Mouse (Mus musculus): Measurements from ENCODE around the gene Fmo4.

Fmo4 gene

DNA sequence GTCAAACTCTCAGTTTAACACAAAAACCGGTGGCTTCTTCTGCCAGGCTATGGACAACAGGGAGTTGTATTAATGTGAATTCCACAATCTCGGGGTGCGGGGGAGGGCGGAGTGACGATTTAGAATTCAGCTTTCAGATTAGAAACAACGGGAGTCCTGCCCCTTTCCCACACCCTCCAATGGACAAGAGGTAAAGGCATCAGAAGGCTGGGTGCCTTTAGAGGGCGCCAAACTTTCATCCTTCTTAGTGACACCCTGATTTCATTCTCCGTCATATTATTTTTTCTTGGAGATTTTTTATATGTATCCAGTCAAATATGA is at the start of gene Fmo4:
Gene Fmo4 (minus strand): TSS at position 137 of the 321 bp plus-strand sequence.
- no peak for DNase-seq (ENCODE audit: extremely low read depth, insufficient read length, low spot score)

DNA sequence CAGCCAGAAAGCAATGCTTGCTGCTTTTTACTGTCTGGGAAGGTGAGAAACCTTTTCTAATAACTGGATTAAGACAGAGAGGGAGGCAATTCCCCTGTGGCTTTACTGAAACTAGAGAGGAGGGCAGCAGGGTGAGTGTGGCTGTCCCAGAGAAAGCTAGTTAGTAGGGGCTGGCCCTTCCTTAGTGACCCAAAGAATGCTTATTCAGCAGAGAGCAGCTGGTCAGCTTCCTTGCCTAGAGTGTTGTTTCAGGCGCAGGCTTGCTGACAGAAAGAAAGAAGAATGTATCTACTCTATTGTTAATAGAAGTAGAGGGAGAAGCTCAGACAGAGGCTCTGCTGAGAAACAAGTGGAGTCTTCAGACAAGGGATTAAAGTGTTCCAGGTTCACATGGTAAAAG is 48.6 kb upstream of the Fmo4 start:
- no peak for DNase-seq (ENCODE audit: extremely low read depth, insufficient read length, low spot score)

DNA sequence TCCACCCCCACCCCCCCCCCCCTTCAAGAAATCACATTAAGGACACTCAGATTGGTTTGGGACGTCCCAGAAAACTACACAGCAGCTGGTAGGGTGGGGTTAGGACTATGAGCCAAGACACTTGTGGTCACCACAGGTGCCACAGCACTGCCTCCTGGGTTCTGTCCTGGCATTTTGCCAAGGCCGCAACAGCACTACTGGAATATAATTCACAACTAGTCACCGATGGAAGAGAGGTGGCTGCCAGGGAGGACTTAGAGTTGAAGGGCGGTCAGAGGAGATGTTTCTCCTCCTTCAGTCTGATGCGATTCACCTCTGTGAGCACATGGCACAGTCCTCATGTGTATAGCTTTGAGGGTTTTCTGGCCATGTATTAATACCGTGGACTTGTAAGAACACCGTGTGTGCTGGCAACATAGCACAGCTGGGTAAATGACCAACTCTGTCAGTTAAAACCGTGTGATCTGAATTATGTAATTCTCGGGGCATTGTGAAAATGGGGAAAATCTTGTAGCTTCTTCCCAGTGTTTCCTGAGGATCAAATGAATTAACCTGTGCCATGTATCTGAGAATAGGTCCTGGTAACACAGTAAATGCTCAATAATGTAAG is 46.3 kb upstream of the Fmo4 start:
- peak; percentile 19 for DNase-seq (ENCODE audit: extremely low read depth, insufficient read length, low spot score)

DNA sequence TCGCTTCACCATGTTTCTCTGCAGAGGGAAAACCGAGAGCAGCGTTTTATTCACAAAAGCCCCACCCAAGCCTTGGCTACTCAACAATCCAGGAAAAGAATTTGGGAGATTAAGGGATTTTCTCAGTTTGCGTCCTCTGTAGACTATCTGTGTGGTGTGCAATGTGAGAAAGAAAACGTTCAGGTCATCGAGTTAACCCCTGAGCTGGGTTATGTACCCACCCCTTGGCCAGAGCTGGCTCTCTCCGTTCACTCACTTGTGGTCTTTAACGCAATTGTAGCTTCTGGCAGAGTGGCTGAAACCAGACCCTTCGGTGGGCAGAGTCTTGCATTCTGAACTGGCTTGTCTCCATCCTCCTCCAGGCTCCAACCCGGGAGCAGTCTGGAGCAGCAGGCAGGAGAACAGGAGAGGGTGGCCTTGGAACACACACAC is 45.8 kb upstream of the Fmo4 start:
- DNase-seq (ENCODE audit: extremely low read depth, insufficient read length, low spot score) = no peak

DNA sequence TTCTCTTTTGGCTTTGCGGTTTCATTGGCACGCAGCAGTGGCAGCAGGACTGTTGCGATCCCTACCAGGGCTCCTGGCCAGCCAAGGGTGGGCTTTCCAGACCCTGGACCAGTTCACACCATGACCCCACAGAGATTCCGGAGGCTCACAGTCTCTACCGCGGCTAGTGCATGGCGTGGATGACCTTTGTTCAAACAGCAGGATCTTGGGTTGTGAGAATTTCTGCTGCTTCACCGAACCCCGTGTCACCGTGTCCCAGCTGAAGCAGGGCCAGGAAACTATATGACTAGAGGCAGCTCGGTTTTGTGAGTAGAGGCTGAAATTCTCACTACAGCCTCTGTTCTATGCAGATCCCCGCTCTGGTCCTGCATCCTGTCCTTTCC is 45.0 kb upstream of the Fmo4 start:
- peak; percentile 34 for DNase-seq (ENCODE audit: extremely low read depth, insufficient read length, low spot score)

DNA sequence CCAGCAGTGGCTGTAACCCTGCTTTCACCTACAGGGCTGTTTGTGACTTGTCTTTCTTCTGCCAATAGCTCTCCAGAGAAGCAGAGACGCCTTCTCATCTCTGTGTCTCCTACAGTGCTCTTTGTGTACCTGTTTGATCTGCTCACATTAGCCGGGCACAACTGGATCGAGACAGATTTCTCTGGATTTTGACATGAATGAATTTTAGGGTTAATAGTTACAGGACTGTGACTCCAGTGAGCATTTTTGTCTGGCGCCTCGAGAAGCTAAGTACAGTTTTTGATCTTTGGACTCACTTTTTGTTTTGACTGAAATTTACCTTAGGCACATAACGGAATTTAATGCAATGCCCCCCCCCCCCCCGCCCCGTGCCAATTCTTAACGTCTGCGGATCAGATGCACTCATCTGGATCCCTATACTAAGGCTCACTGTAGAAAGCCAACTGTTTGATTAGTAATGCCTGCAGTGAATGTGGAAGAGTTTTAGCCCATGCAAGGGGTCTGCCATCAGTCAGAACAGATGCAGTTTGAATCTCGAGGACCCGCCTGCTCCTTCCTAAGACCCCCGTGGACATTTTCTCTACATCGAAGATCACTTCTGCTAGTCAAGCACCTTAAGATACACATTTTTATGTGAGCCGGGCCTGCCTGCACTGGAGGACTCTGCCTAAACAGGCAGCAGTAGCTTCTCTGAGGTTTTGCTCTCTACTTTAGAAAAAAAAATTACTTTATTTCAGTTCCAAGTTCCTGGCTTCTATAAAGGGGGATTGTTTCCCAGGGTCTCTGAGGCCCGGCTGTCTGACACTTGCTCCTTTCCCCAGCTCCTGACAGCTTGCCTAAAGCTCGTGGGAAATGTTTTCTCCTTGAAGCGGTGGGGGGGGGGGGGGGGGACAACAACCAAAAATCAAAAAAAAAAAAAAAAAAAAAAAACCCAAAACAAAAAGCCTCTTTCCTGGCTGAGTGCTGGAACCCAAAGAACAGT is 44.3 kb upstream of the Fmo4 start:
- no peak for DNase-seq (ENCODE audit: extremely low read depth, insufficient read length, low spot score)

DNA sequence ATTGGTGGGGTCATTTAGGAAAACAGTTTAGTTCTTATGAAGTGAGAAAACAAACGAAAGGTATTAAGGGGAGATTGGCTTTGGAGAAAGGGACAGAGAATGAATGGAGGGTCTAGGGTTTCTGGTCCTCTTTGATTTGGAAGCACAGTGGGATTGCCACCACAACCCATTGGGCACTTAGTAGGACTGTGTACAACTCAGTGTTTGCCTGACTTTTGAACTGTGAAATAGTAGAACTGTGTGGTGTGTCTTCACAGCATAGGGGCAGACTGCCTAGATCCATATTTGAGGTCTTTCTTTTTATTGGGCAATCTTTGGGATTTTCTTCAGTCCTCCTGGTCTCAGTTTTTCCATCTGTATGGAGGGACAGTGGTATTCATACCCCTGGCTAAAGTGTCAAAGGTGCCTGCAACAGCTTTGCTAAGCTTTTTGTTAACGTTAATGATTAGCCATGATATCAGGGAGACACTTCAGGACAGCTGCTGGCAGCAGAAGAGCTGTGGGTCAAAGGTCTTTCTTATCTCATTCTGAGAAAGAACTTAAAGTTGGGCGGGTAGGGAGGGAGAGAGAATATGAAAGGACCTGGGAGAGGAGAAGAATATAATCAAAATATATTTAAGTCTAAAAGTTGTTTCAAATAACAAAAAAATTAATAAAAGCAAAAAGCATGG is 40.2 kb upstream of the Fmo4 start:
- DNase-seq (ENCODE audit: extremely low read depth, insufficient read length, low spot score) = no peak

DNA sequence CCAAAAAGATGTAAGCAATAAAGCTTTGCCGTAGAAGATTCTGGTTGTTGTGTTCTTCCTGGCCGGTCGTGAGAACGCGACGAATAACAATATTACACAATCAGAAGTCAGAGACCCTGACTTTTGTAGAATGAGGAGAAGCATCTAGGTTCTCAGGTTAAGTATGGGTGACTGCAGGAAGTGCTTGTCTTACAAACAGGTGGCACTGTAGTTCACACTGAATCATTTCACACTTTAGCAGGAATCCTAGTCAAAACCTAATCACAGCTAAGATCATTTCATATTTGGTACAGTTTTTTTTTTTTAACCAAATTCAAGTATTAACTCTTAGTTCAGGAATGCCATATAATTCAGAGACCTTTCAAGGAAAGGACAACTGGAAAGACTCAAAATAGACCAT is 33.8 kb upstream of the Fmo4 start:
- no peak for DNase-seq (ENCODE audit: extremely low read depth, insufficient read length, low spot score)

DNA sequence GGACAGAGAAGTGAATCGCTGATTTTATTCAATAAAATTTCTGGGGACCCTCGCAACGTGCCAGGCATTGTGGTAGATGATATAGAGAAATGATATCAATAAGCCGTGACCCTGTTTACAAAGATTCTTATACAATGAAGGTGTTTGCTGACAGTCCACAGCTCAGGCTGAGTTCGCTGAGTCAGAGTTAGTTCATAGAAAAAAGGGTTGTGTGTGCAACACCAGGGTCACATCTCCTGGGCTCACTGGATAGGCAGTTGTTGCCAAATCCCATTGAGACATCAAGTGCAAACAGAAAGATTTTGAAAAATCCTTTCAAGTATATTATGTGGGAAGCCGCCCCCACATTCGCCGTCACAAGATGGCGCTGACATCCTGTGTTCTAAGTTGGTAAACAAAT is 26.4 kb upstream of the Fmo4 start:
- no peak for DNase-seq (ENCODE audit: extremely low read depth, insufficient read length, low spot score)

DNA sequence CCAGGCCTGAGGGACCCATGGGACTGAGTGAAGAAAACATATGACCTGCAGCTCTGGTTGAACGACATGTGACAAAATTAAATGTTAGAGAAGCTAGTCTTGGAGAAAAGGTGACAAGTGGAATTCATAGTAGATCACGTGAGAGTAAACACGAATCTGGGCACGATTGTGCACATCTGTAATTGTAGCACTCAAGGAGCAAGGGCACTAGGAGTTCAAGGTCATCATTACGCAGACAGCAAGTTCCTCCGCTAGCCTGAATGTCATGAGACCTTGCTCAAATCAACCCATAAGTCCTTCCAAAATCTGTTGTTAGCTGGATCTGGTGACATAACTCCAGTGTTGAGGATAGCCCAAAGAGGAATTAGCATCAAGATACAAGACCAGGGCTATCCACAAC is 25.2 kb upstream of the Fmo4 start:
- DNase-seq (ENCODE audit: extremely low read depth, insufficient read length, low spot score) = no peak

DNA sequence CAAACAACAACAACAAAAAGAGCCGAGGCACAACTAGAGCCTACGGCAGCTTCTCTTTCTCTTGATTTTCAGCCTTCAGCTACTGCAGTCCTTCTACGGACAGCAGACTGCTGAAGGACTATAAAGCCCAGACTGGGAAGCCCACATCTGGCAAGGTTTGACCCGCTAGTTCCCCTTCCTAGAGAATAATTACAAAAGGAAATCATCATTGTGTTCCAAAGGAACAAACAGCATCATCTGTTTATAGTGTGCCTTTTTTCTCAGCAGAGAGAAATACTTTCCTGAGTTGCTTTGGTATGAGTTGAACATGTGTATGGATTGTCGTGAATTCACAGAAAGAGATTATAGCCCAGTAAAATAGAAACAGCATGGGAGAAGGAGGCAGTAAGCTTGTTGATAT is 20.6 kb upstream of the Fmo4 start:
- DNase-seq (ENCODE audit: extremely low read depth, insufficient read length, low spot score) = no peak

DNA sequence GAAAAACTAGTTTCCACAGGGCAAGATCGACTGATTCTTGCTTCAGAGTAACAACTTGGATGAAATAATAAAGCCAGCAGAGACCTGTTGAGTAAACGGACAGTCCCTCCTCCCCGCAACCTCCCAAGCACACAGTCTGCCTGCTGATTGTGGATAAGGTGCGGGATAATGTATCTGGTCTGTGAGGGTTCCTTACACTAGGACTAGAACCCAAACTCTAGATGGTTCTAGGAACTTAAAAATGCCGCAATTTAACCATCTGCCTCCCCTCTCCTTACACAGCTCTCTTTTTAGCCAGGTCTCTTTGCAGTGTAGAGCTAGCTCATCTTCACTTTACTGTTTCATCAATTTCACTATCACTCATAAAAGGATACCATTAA is 18.8 kb upstream of the Fmo4 start:
- no peak for DNase-seq (ENCODE audit: extremely low read depth, insufficient read length, low spot score)

DNA sequence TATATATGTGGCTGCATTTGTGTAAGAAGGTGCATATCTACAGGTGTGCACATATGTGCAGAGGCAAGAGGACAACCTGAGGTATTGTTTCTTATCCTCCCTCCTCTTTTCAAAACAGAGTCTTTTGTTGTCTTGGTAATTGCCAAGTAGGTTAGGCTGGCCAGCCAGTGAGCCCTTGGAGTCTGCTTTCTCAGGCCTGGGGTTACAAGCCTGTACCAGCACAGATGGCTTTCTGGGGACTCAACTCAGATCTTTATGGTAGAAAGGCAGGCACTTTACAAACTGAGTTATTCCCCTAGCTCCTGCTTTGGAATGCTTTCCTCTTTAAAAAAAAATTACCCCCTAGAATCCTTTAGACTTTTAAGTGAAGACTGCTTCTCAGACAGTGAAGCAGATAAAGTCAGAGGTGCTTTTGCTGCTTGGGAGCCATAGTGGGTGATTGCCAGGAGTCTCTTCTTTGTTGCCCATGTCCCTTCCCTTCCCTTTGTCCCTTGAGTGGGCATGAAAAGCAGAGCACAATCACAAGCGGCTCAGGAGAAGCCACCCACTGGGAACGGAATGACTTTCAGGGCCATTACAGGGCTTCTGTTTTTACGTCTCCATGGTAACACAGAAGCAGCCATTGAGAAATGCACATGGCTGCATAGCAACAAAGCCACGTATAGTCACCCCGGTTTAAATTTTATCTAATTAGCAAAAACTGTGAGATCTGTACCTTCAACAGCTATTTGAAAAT is 18.2 kb upstream of the Fmo4 start:
- no peak for DNase-seq (ENCODE audit: extremely low read depth, insufficient read length, low spot score)

DNA sequence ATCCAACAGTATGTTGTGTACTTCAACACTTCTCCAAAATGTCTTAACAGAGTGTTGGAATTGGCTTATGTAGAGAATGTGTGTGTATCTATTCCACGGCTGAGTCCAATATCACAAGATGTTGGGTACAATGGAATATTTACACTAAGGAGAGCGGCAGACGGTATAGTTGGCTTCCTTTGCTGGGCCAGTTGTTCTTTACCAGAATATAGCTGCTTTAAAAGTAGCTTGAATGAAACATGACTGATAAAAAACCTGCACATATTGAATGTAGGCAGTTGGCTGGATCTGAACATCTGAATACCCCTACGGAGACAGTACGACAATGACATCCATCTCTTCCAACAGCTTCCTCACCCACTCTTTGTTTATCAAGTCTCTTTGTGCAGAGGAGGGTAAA is 5.5 kb upstream of the Fmo4 start:
- no peak for DNase-seq (ENCODE audit: extremely low read depth, insufficient read length, low spot score)

DNA sequence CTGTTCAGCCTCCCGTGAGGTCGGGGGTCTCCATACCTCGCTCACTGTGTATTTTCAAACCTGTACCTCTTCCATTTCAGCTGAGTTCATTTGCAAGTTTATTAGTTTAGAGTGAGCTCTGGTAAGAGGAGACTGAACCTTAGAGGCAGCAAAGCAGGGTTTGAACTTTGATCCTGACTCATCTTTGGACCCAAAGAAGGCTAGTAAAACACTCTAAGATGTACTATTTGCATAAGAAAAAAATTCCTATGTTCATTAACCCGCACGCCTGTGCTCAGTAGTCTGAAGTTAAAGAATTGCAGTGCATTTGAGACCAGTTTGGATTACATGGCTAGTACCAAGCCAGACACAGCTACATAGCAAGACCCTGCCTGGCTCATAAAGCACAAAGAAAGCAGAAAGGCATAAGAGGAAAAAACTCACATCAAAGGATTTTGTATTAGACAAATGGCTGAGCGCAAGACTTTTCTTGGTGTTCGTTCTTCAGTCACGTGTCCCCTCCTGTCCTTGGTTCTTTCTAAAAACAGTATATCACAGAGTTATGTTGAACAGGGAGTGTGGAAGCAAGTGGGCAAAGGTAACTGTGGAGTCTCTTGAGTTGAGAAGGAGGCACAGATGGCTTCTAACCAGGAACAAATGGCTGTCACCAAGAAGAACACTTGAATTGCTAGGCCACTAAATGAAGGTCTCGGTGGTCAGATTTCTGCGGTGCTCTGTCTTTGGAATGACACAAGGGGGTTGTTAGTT is 1.8 kb upstream of the Fmo4 start:
- no peak for DNase-seq (ENCODE audit: extremely low read depth, insufficient read length, low spot score)

DNA sequence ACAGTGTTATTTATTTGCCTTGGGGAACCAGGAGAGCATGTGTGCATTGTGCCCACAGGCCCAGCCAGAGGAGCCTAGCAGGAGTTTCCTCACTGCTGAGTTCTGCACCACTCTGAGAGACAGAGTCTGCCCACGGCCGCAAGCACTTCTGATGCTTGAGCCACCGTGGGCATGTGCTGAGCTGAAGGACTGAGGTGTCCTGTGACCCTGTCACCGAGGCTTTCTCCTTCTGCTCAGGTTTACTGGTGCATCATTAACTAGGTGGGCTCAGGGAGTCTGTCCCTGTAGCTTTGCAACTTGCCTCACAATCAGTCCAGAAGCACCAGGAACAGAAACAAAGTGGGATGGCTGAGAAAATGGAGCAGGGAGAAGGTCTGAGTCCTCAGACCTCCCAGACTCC is 1.2 kb upstream of the Fmo4 start:
- no peak for DNase-seq (ENCODE audit: extremely low read depth, insufficient read length, low spot score)

DNA sequence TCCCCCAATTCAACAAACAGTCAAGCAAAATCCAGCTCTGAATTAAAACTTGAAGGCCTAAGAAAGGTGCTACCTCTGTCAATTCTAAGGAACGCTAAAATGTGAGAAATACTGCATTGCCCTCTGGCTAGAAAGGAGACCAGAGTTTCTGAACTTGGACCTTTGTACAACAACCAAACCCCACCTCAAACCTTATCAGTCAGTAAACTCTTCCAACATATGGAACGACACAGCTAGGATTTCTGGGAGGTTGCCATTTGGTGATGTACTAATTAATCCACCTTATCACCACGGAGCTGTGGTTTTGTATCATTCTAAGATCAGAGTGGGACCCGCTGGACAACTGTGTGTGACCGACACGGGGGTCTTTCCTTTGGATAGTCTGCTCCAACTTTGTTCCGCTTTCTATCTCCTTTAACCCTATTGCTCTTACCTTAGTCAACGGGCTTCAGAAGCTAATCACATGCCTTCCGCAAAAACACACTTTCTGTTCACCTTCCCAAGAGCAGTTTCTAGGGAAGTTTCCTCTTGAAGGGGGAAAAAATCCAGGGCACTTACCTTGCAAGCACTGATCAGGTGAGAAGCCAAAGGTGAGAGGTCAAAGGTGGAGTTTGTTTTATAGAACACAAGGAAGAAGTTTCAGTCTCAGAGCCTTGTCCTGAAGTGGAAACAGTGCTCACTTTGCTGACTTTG is 483 bp downstream of the Fmo4 start:
- no peak for DNase-seq (ENCODE audit: extremely low read depth, insufficient read length, low spot score)

DNA sequence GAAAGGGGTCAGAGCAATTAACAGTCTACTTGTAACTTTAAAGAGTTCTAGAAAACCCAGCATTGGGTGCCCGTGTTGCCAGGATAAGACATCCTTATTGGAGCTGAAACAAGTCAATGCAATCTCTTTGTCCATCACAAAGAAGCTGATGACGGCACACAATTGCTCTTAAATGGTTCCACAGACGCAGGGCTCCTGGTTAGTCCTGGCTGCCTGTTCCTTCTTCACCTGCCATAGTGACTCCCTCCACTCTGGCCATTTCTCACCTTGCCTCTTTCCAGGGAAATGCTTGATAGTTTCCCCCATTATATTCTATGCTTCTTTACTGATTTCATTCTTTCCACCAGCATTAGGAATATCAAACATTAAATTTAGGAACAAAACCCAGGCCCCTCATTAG is 5.2 kb downstream of the Fmo4 start:
- no peak for DNase-seq (ENCODE audit: extremely low read depth, insufficient read length, low spot score)

DNA sequence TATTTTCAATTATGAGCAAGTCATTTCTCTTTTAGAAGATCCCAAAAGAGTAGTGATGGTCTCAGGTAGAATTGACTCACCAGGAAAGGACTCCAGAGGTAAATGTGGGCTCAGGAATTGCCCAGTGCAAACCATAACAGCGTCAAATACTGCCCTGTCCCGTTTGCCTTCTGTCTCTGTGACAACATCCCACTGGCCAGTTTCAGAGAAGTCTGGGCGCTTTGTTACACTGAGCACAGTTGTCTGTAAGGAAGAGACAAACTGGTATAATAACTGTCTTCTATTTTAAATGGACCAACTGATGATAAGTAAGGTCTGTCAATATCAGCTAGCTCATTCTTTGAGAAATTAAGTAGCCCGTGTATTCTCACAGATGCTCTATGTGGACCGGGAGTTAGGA is 6.3 kb downstream of the Fmo4 start:
- DNase-seq (ENCODE audit: extremely low read depth, insufficient read length, low spot score) = no peak

DNA sequence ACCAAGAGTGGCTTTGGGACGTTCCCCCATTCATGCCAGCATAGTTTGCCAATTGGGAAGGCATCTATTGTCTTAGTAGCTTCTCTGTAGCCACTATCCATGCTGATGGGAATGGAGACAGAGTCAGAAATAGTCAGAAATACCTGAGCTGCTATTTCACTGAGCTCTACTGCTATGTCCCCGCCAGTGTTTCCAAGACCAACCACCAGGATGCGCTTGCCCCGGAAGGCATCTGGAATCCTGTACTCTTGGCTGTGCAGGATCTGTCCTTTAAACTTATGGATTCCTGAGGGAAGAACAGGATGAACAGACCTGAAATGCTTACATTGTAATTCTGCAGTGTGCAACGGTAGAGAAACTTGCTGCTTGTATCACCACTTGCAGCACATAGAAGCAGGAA is 8.8 kb downstream of the Fmo4 start:
- DNase-seq (ENCODE audit: extremely low read depth, insufficient read length, low spot score) = no peak

Data from 3134 (cell line).